Mouse (Mus musculus): ENCODE results near the gene Glrx3.

DNA sequence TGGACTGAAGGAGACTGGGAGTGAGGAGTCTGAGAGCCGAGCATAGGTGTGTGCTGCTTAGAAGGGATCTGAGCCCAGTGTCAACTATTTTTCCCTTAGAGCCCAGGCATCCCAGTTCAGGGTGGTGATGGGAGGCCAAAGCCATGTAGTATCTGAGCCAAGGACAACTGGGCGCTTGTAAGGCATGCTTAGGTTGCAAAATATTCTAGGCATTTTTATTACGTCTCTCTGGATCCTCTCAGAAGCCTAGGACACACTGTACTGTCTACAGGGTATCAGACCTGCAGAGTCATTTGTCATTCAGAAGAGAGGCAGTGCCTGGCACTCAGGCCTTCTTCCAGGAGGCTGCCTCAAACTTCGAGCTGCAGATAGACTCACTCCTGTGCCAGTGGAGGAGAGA, 53.3 kb downstream of the Glrx3 start:
- TF ChIP-seq TCF12 (IDR thresholded peaks at IDR 0.05; ENCODE audit: low read depth, low read length): no peak
- TF ChIP-seq GABPA (IDR thresholded peaks at IDR 0.05; ENCODE audit: insufficient replicate concordance, low read depth, low read length): no peak
- no peak for TF ChIP-seq ETS1 (conservative IDR thresholded peaks at IDR 0.05; ENCODE audit: low read depth, low read length)
- TF ChIP-seq CHD2 (IDR thresholded peaks at IDR 0.05; ENCODE audit: low read length): no peak
- no peak for TF ChIP-seq USF1 (IDR thresholded peaks at IDR 0.05; ENCODE audit: low read depth, low read length)
- TF ChIP-seq CTCF (conservative IDR thresholded peaks at IDR 0.05 in 1 of 2, IDR thresholded peaks at IDR 0.05 in 1 of 2; ENCODE audit: low read depth in 2 of 2, low read length in 2 of 2): no peak
- no peak for TF ChIP-seq TBP (conservative IDR thresholded peaks at IDR 0.05; ENCODE audit: low read depth, low read length)
- no peak for TF ChIP-seq PAX5 (IDR thresholded peaks at IDR 0.05; ENCODE audit: low read length)
- no peak for TF ChIP-seq MAX (IDR thresholded peaks at IDR 0.05; ENCODE audit: low read length)
- TF ChIP-seq EP300 (IDR thresholded peaks at IDR 0.05; ENCODE audit: low read length): no peak
- TF ChIP-seq HCFC1 (IDR thresholded peaks at IDR 0.05; ENCODE audit: low read depth, low read length): no peak
- no peak for TF ChIP-seq POLR2AphosphoS2 (IDR thresholded peaks at IDR 0.05; ENCODE audit: low read depth, low read length)

Measured in CH12.LX (cell line).